Mouse (Mus musculus) hindbrain, embryonic 10.5 days (tissue): ENCODE results near the gene Wnk2. TPM values are rescaled to one million over a fixed set of nuclear protein-coding genes. Genes with fewer than 3 reads are reported as not detected.
A peak's percentile ranks its signal among the peaks of the same experiment; 100 is the strongest.

Experiments used
- DNase-seq: peaks from one replicate; pipeline ENCODE4 v3.0.0-alpha.2; 2017; ENCODE audit warnings: low spot score
- H3K27ac ChIP-seq: fragments of 300-500 bp; sonication (generic); 2 replicates; pipeline ENCODE4 v1.5.1; 2016; ENCODE audit warnings: mild to moderate bottlenecking, moderate library complexity
- H3K27me3 ChIP-seq: fragments of 300-500 bp; sonication (generic); 2 replicates; pipeline ENCODE4 v1.6.1; 2016; ENCODE audit warnings: mild to moderate bottlenecking; ENCODE audit not compliant: poor library complexity, insufficient read depth, severe bottlenecking
- H3K36me3 ChIP-seq: fragments of 300-500 bp; sonication (generic); 2 replicates; pipeline ENCODE4 v1.6.1; 2016; ENCODE audit warnings: mild to moderate bottlenecking, moderate library complexity
- H3K4me1 ChIP-seq: fragments of 300-500 bp; sonication (generic); replicated peaks from 2 replicates; pipeline ENCODE4 v1.6.1; 2016; ENCODE audit warnings: mild to moderate bottlenecking
- H3K4me3 ChIP-seq: fragments of 300-500 bp; sonication (generic); 2 replicates; pipeline ENCODE4 v1.5.1; 2016; ENCODE audit warnings: mild to moderate bottlenecking, moderate library complexity
- H3K9me3 ChIP-seq: fragments of 300-500 bp; sonication (generic); 2 replicates; pipeline ENCODE4 v1.6.1; 2016; ENCODE audit warnings: mild to moderate bottlenecking, moderate library complexity
- WGBS: fragments of 180-500 bp; shearing (Covaris S2); methylation state at CpG from one replicate; pipeline ENCODE4 v1.1.7; 2016; 5-methylcytosine and 5-hydroxymethylcytosine counted together
- polyA plus RNA-seq: library from polyadenylated mRNA; unstranded; fragments of >200 nt; fragmentation: Nextera tagmentation; extraction: Ambion mirVana; gene quantifications from 2 replicates; pipeline ENCODE4 v1.2.1, GENCODE M21; 2016

Wnk2 gene
- polyA plus RNA-seq, 1 experiment from 2014 or later = 8.5 TPM

GRCm38 (mm10) chr13:49147007-49147857 lies 582 bp downstream of the Wnk2 start:
- peak; percentile 80 for DNase-seq
- H3K9me3 ChIP-seq = no peaks in the 10 kb centered on the region
- peak overlapping the region; percentile 92 for H3K27ac ChIP-seq
- 0 out of 2 replicates have a peak, but pooled peaks cover 6% of the 10 kb centered on the region for H3K36me3 ChIP-seq
- H3K4me1 ChIP-seq = peaks cover 55% of the 10 kb centered on the region
- under 1% methylated on average over 98 of the region's 98 CpGs for WGBS
- H3K27me3 ChIP-seq = peaks cover 76% of the 10 kb centered on the region
- H3K4me3 ChIP-seq = peak overlapping the region; percentile 90

GRCm38 (mm10) chr13:49146698-49147006 lies 1.2 kb downstream of the Wnk2 start:
- peaks cover 56% of the 10 kb centered on the region for H3K4me1 ChIP-seq
- H3K9me3 ChIP-seq = no peaks in the 10 kb centered on the region
- 1% methylated on average over 41 of the region's 44 CpGs for WGBS
- peak overlapping the region; percentile 90 for H3K4me3 ChIP-seq
- peak overlapping the region; percentile 92 for H3K27ac ChIP-seq
- H3K27me3 ChIP-seq = peaks cover 76% of the 10 kb centered on the region
- H3K36me3 ChIP-seq = 0 out of 2 replicates have a peak, but pooled peaks cover 8% of the 10 kb centered on the region
- DNase-seq = peak; percentile 44

DNA sequence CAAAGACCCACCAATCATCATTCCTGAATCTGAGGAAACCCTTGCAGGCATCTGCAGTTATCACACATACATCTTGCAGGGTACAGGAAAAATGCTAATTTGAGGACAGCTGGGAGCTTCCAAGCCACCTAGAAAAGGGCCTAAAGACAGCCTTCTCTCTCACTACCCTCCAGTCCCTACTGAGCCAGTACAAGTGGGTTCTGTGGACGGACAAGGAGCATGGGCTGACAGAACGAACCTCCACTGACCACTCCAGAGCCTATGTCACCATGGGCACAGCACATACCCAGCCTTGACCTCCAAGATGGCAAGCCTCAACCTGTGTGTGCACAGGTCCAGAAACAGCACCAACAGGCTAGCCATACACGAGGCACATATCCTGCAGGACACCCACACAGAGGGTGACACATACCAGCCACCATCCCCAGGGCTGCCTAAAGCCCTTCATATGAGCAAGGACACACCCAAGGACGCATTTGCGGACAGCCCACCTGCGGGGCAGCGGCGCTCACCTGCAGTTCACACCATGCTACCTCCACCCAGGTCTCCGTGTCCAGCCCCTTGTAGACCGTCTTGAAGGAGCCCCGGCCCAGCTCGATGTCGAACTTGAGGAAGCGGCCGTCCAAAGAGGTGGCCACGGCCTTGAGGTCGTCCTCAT lies 1.6 kb downstream of the Wnk2 start:
- H3K27ac ChIP-seq = peak overlapping the region; percentile 92; the same call in 1 of the 2 replicates
- H3K4me1 ChIP-seq = peaks cover 56% of the 10 kb centered on the region
- 21% methylated on average over 17 of the region's 17 CpGs for WGBS
- H3K4me3 ChIP-seq = peak overlapping the region; percentile 90
- 0 out of 2 replicates have a peak, but pooled peaks cover 8% of the 10 kb centered on the region for H3K36me3 ChIP-seq
- H3K9me3 ChIP-seq = no peaks in the 10 kb centered on the region
- DNase-seq = peak; percentile 15
- H3K27me3 ChIP-seq = peaks cover 73% of the 10 kb centered on the region

- no peak for DNase-seq
- Histone ChIP-seq H3K27ac (no peak overlapping the region), H3K4me3 (peak overlapping the region; percentile 90), H3K27me3 (peaks cover 67% of the 10 kb centered on the region), H3K4me1 (peaks cover 62% of the 10 kb centered on the region), H3K9me3 (no peaks in the 10 kb centered on the region), H3K36me3 (0 out of 2 replicates have a peak, but pooled peaks cover 8% of the 10 kb centered on the region)
- 40% methylated on average over 7 of the region's 7 CpGs for WGBS
These were observed 2.4 kb downstream of the Wnk2 start for GRCm38 (mm10) chr13:49145396-49145795.

- 54% methylated on average over 6 of the region's 6 CpGs for WGBS
- Histone ChIP-seq H3K27me3 (peaks cover 58% of the 10 kb centered on the region), H3K4me3 (no peak overlapping the region)
These were observed 3.4 kb downstream of the Wnk2 start for GRCm38 (mm10) chr13:49144451-49144850.

DNA sequence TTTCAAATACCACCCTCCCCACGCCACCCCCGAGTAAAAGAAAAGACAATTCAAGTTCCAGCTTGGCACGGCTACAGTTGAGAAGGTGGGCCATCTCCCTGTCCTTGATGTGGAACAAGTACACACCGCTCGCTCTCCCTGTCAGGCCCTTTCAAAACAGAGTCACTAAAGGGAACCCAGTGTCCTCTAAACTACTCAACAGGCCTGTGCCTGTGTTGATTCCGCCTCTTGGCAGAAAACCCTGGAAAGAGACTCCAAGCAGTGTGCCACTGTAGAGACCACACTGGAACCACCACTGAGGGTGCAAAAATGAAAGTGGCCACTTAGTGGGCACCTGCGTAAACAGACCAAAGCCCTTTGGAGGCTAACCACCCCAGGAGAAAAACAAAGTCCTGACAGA lies 4.5 kb downstream of the Wnk2 start:
- H3K4me3 ChIP-seq = no peak overlapping the region
- no peak for DNase-seq
- peaks cover 20% of the 10 kb centered on the region; the same call in 1 of the 2 replicates for H3K36me3 ChIP-seq
- no peak overlapping the region for H3K27ac ChIP-seq
- no peaks in the 10 kb centered on the region for H3K9me3 ChIP-seq
- 92% methylated on average over 7 of the region's 7 CpGs for WGBS
- H3K27me3 ChIP-seq = peaks cover 47% of the 10 kb centered on the region
- peaks cover 61% of the 10 kb centered on the region for H3K4me1 ChIP-seq

More at GRCm38 (mm10) chr13:49144451-49144850, 3.4 kb downstream of the Wnk2 start:
- peaks cover 62% of the 10 kb centered on the region for H3K4me1 ChIP-seq
- DNase-seq = no peak
- 0 out of 2 replicates have a peak, but pooled peaks cover 13% of the 10 kb centered on the region for H3K36me3 ChIP-seq
- no peaks in the 10 kb centered on the region for H3K9me3 ChIP-seq
- H3K27ac ChIP-seq = no peak overlapping the region

DNA sequence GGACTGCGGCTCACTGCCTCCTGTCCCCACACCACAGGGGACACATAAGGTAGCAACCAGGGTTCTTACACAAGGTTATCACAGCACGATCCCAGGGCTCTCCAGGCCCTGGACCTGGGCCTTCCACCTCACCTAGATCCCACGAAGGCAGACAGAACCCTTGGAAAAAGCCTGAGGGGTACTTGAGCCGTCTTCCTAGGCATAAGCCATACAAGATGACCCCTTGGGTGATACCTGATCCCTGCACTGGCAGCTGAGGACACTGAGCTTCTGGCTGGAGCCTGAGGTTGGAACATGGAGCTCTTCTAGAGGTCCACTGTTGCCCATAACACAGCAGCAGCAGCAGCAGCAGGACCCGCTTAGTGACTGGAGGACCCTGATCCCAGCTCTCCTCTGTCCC lies 5.4 kb downstream of the Wnk2 start:
- 79% methylated on average over 5 of the region's 5 CpGs for WGBS
- H3K4me1 ChIP-seq = peaks cover 52% of the 10 kb centered on the region
- peaks cover 38% of the 10 kb centered on the region for H3K27me3 ChIP-seq
- H3K27ac ChIP-seq = no peak overlapping the region
- no peak for DNase-seq
- H3K4me3 ChIP-seq = no peak overlapping the region
- H3K9me3 ChIP-seq = no peaks in the 10 kb centered on the region
- H3K36me3 ChIP-seq = peaks cover 20% of the 10 kb centered on the region; the same call in 1 of the 2 replicates

GRCm38 (mm10) chr13:49140567-49140966 lies 7.2 kb downstream of the Wnk2 start:
- Histone ChIP-seq H3K9me3 (no peaks in the 10 kb centered on the region), H3K4me3 (no peak overlapping the region), H3K27me3 (peaks cover 20% of the 10 kb centered on the region), H3K27ac (peak overlapping the region; percentile 13; the same call in 1 of the 2 replicates), H3K36me3 (peaks cover 31% of the 10 kb centered on the region; the same call in 1 of the 2 replicates), H3K4me1 (peaks cover 34% of the 10 kb centered on the region)
- no peak for DNase-seq
- 76% methylated on average over 4 of the region's 4 CpGs for WGBS

GRCm38 (mm10) chr13:49134491-49134890 lies 13.3 kb downstream of the Wnk2 start:
- WGBS = 92% methylated on average over 11 of the region's 11 CpGs

DNA sequence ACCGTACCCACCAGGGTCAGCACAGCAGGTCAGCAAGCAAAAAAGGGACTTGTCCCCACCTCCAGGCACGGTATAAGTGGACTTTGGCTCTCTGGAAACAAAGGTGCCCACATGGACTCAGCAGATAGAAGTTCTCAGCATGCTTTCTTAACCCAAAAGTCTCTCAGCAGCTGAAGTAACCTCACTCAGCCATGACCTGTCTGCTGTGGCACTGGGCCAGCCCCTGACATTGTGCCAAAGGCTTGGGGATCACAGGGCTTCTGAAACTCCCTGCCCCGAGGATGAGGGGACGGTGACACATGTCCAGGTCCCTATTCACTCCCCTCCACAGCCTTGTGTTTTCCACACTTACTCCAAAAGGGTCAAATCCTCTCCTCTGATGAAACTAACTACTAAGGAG lies 14.7 kb downstream of the Wnk2 start:
- peaks cover 55% of the 10 kb centered on the region for H3K4me1 ChIP-seq
- WGBS = 86% methylated on average over 4 of the region's 4 CpGs
- H3K36me3 ChIP-seq = peaks cover 11% of the 10 kb centered on the region; the same call in 1 of the 2 replicates
- H3K27me3 ChIP-seq = no peaks in the 10 kb centered on the region
- DNase-seq = no peak
- no peak overlapping the region for H3K27ac ChIP-seq
- H3K4me3 ChIP-seq = no peak overlapping the region
- H3K9me3 ChIP-seq = no peaks in the 10 kb centered on the region

More at GRCm38 (mm10) chr13:49134491-49134890, 13.3 kb downstream of the Wnk2 start:
- peaks cover 19% of the 10 kb centered on the region; the same call in 1 of the 2 replicates for H3K36me3 ChIP-seq
- peaks cover 42% of the 10 kb centered on the region for H3K4me1 ChIP-seq
- no peaks in the 10 kb centered on the region for H3K27me3 ChIP-seq
- no peak overlapping the region for H3K27ac ChIP-seq
- no peak for DNase-seq
- no peaks in the 10 kb centered on the region for H3K9me3 ChIP-seq
- H3K4me3 ChIP-seq = no peak overlapping the region

DNA sequence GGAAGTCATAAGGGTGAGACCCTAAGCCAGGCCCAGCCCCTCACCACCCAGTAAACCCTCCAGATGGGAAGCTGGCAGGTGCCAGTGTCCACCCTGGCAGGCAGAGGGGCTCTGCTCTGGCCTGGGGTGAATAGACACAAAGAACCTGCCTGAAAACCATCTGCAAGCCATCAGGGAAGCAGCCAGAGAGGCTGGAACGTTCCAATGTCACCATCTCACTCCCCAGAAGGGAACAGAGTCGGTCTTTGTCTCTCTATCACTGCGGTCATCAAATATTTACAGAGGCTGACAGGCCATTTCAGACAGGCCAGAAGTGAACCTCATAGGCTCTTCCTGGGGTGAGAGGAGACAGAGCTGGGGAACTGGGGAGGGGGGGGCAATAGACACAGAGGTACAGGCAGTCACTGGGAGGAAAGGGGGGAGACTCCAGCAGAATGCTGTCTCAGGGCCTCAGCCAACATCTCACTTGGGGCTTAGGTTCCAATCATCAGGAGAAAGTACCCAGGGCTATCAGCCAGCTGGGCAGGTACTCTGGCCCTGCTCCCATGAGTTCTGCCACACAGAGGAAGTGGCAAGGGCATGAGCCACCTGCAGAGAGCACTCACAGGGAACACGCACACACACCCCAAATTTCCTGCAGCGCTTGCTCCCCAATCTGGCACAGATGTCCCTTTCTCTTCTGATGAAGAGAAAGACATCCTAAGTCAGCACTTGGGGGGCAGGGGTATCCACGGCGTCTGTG lies 15.7 kb downstream of the Wnk2 start:
- peaks cover 65% of the 10 kb centered on the region for H3K4me1 ChIP-seq

GRCm38 (mm10) chr13:49131342-49131855 lies 16.4 kb downstream of the Wnk2 start:
- H3K9me3 ChIP-seq = no peaks in the 10 kb centered on the region
- H3K4me3 ChIP-seq = no peak overlapping the region
- no peak for DNase-seq
- WGBS = 73% methylated on average over 4 of the region's 4 CpGs
- H3K4me1 ChIP-seq = peaks cover 68% of the 10 kb centered on the region
- H3K27me3 ChIP-seq = no peaks in the 10 kb centered on the region
- H3K27ac ChIP-seq = peak overlapping the region; percentile 71
- H3K36me3 ChIP-seq = peaks cover 5% of the 10 kb centered on the region; the same call in 1 of the 2 replicates

More for the DNA sequence above, 15.7 kb downstream of the Wnk2 start:
- H3K4me3 ChIP-seq = no peak overlapping the region
- 79% methylated on average over 7 of the region's 7 CpGs for WGBS
- no peak for DNase-seq
- no peaks in the 10 kb centered on the region for H3K9me3 ChIP-seq
- H3K36me3 ChIP-seq = peaks cover 11% of the 10 kb centered on the region; the same call in 1 of the 2 replicates
- peak overlapping the region; percentile 71 for H3K27ac ChIP-seq
- no peaks in the 10 kb centered on the region for H3K27me3 ChIP-seq
